Mouse (Mus musculus): ENCODE data around the gene Lalba. TPM values are rescaled to one million over a fixed set of nuclear protein-coding genes. Genes with fewer than 3 reads are reported as not detected.
"Not testable (repeated sequence)": the region's sequence is repeated elsewhere in the genome, so short reads cannot be mapped to it uniquely, and the experiment has no call there.

Gene Lalba
- total RNA-seq (2021), result not detected
- long read RNA-seq, experiment 1, result 0 reads
- long read RNA-seq, experiment 2, result 0 reads

GRCm38 (mm10) chr15:98482701-98483100 lies at the start of gene Lalba:
TSS of gene Lalba (minus strand) at chr15:98482721.
- DNase-seq, result no peak
- intact Hi-C loops (cut with DNase I), result no loop called here

- no peak for DNase-seq
- intact Hi-C loops (cut with DNase I), result loop anchor here (5.0 kb wide), 1 partner anchor 35 kb away; no protein-coding TSS in a partner anchor
Measured at GRCm38 (mm10) chr15:98532281-98532680, 49.8 kb upstream of the Lalba start.

GRCm38 (mm10) chr15:98528066-98528563 lies 45.6 kb upstream of the Lalba start:
- no peak for DNase-seq
- intact Hi-C loops (cut with DNase I), result no loop called here

GRCm38 (mm10) chr15:98527056-98527771 lies 44.7 kb upstream of the Lalba start:
- DNase-seq, result no peak
- intact Hi-C loops (cut with DNase I), result no loop called here

- no peak for DNase-seq
- intact Hi-C loops (cut with DNase I), result no loop called here
Measured at GRCm38 (mm10) chr15:98526057-98526456, 43.5 kb upstream of the Lalba start.

- DNase-seq, result no peak
- intact Hi-C loops (cut with DNase I), result no loop called here
Measured at GRCm38 (mm10) chr15:98521245-98521644, 38.7 kb upstream of the Lalba start.

- DNase-seq, result peak in 1 of 2 experiments; percentile 52
- intact Hi-C loops (cut with DNase I), result no loop called here
Measured at GRCm38 (mm10) chr15:98517380-98518355, 35.1 kb upstream of the Lalba start.

- intact Hi-C loops (cut with DNase I), result loop anchor here (5.0 kb wide), 2 partner anchors 52 to 102 kb away; no protein-coding TSS in a partner anchor
Measured at GRCm38 (mm10) chr15:98514845-98515244, 32.3 kb upstream of the Lalba start.

GRCm38 (mm10) chr15:98514146-98514545 lies 31.6 kb upstream of the Lalba start:
- intact Hi-C loops (cut with DNase I), result loop anchor here (5.0 kb wide), 2 partner anchors 53 to 103 kb away; no protein-coding TSS in a partner anchor
- no peak for DNase-seq

More at GRCm38 (mm10) chr15:98514845-98515244, 32.3 kb upstream of the Lalba start:
- DNase-seq, result not testable (repeated sequence)

- not testable (repeated sequence) for DNase-seq
- intact Hi-C loops (cut with DNase I), result loop anchor here (5.0 kb wide), 2 partner anchors 54 to 104 kb away; no protein-coding TSS in a partner anchor
Measured at GRCm38 (mm10) chr15:98513676-98514075, 31.2 kb upstream of the Lalba start.

- intact Hi-C loops (cut with DNase I), result loop anchor here (5.0 kb wide), 2 partner anchors 54 to 104 kb away; no protein-coding TSS in a partner anchor
- peak; percentile 29 to 43 for DNase-seq
Measured at GRCm38 (mm10) chr15:98512799-98513321, 30.3 kb upstream of the Lalba start.

- no peak for DNase-seq
- intact Hi-C loops (cut with DNase I), result loop anchor here (5.0 kb wide), 2 partner anchors 55 to 105 kb away; no protein-coding TSS in a partner anchor
Measured at GRCm38 (mm10) chr15:98512232-98512631, 29.7 kb upstream of the Lalba start.

GRCm38 (mm10) chr15:98511386-98511928 lies 28.9 kb upstream of the Lalba start:
- no peak for DNase-seq
- intact Hi-C loops (cut with DNase I), result loop anchor here (5.0 kb wide), 2 partner anchors 56 to 106 kb away; no protein-coding TSS in a partner anchor

- intact Hi-C loops (cut with DNase I), result loop anchor here (5.0 kb wide), 2 partner anchors 57 to 107 kb away; no protein-coding TSS in a partner anchor
Measured at GRCm38 (mm10) chr15:98510438-98511385, 28.2 kb upstream of the Lalba start.

GRCm38 (mm10) chr15:98509387-98509786 lies 26.9 kb upstream of the Lalba start:
- DNase-seq, result no peak
- intact Hi-C loops (cut with DNase I), result no loop called here

More at GRCm38 (mm10) chr15:98510438-98511385, 28.2 kb upstream of the Lalba start:
- DNase-seq, result peak; percentile 71 to 74

- DNase-seq, result no peak
- intact Hi-C loops (cut with DNase I), result no loop called here
Measured at GRCm38 (mm10) chr15:98507321-98507720, 24.8 kb upstream of the Lalba start.

- no peak for DNase-seq
- intact Hi-C loops (cut with DNase I), result no loop called here
Measured at GRCm38 (mm10) chr15:98506253-98506957, 23.9 kb upstream of the Lalba start.

- peak; percentile 61 for DNase-seq
- intact Hi-C loops (cut with DNase I), result no loop called here
Measured at GRCm38 (mm10) chr15:98504514-98504913, 22.0 kb upstream of the Lalba start.
